Mouse (Mus musculus): Measurements from ENCODE around the gene Cdk5rap2. TPM values are rescaled to one million over a fixed set of nuclear protein-coding genes. Genes with fewer than 3 reads are reported as not detected.
A peak's percentile ranks its signal among the peaks of the same experiment; 100 is the strongest.

Gene Cdk5rap2
- polyA plus RNA-seq, 1 experiment from 2014 or later = 21.7 TPM

DNA sequence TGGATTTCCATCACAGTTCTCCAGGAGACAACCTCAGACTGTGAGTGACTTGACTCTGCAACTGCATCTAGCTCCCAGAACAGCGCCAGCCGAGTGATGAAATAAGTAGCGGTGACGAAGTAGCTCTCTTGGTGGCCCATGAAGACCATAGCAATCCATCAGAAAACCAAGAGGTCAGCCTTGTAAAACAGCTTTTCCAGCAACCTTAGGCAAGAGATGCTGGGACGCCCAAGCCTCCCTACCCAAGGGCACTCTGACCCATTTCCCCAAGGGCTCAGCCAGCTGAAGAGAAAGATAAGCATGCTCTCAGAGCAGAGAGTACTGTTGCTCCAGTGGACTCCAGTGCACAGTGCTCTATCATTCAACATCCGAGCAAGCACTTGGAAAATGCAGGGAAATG lies 77.3 kb downstream of the Cdk5rap2 start:
- Histone ChIP-seq H3K9me3 (replicated peaks) (no peaks in the 10 kb centered on the region), H3K4me1 (peaks cover 28% of the 10 kb centered on the region), H3K36me3 (peaks cover 45% of the 10 kb centered on the region), H3K27ac (replicated peaks) (no peak overlapping the region), H3K4me3 (no peak overlapping the region), H3K27me3 (ENCODE audit: low read depth, poor library complexity, severe bottlenecking) (no peaks in the 10 kb centered on the region)
- WGBS = 89% methylated on average over 6 of the region's 6 CpGs
- no peak for DNase-seq (ENCODE audit: low spot score)

- Histone ChIP-seq H3K4me3 (no peak overlapping the region), H3K4me1 (peaks cover 28% of the 10 kb centered on the region), H3K9me3 (replicated peaks) (no peaks in the 10 kb centered on the region), H3K36me3 (peaks cover 44% of the 10 kb centered on the region), H3K27ac (replicated peaks) (no peak overlapping the region), H3K27me3 (ENCODE audit: low read depth, poor library complexity, severe bottlenecking) (no peaks in the 10 kb centered on the region)
- no peak for DNase-seq (ENCODE audit: low spot score)
- WGBS = 74% methylated on average over 7 of the region's 7 CpGs
These were observed 77.7 kb downstream of the Cdk5rap2 start for GRCm38 (mm10) chr4:70332576-70332975.

GRCm38 (mm10) chr4:70331181-70331580 lies 79.1 kb downstream of the Cdk5rap2 start:
- no peak overlapping the region for H3K4me3 ChIP-seq

DNA sequence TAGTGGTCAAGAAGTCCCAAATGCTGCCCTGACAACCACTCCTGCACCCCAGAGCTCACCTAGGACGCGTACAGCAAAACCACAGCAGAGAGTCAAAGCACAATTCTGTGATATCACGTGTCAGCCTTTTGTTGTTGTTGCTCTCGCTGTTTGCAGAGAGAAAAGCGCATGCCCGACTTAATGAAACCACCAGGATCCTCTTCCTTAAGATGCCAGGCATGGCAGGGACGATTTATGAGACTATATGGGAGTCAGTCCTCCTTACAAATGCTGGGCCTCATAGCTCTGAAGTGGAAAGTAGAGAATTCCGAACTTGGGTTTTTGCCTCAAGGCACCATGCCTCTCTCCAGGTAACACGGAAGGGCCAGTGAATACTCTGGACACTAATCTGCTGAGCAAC lies 82.2 kb downstream of the Cdk5rap2 start:
- Histone ChIP-seq H3K36me3 (peaks cover 51% of the 10 kb centered on the region), H3K4me1 (peaks cover 10% of the 10 kb centered on the region), H3K27me3 (ENCODE audit: low read depth, poor library complexity, severe bottlenecking) (no peaks in the 10 kb centered on the region), H3K27ac (replicated peaks) (no peak overlapping the region), H3K4me3 (no peak overlapping the region), H3K9me3 (replicated peaks) (no peaks in the 10 kb centered on the region)
- 95% methylated on average over 9 of the region's 9 CpGs for WGBS
- DNase-seq (ENCODE audit: low spot score) = no peak

More at GRCm38 (mm10) chr4:70331181-70331580, 79.1 kb downstream of the Cdk5rap2 start:
- no peaks in the 10 kb centered on the region for H3K27me3 ChIP-seq (ENCODE audit: low read depth, poor library complexity, severe bottlenecking)
- no peak overlapping the region for H3K27ac ChIP-seq (replicated peaks)
- H3K9me3 ChIP-seq (replicated peaks) = no peaks in the 10 kb centered on the region
- 88% methylated on average over 6 of the region's 6 CpGs for WGBS
- H3K36me3 ChIP-seq = peaks cover 40% of the 10 kb centered on the region
- DNase-seq (ENCODE audit: low spot score) = no peak
- peaks cover 25% of the 10 kb centered on the region for H3K4me1 ChIP-seq

DNA sequence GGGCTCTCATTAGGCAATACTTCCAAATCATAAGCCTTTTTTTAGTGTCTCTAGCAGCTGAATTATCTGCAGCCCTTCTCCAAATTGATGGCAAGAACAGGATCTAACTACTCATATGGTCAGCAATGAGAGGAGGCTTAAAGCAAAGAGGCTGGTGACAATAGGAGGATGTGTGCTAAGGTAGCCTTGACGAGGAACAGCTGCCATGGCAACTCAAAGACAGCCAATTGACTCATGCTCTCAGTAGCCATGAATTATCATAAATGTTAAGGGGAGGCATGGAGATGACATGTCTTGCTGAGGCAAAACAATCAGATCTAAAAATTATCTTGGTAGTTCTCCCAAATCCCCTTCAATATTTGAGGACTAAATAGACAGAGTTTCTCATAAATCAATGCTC lies 82.8 kb downstream of the Cdk5rap2 start:
- 51% methylated on average over 1 of the region's 1 CpGs for WGBS
- no peak overlapping the region for H3K27ac ChIP-seq (replicated peaks)
- no peak overlapping the region for H3K4me3 ChIP-seq
- peaks cover 46% of the 10 kb centered on the region for H3K36me3 ChIP-seq
- no peaks in the 10 kb centered on the region for H3K27me3 ChIP-seq (ENCODE audit: low read depth, poor library complexity, severe bottlenecking)
- H3K4me1 ChIP-seq = peaks cover 4% of the 10 kb centered on the region
- H3K9me3 ChIP-seq (replicated peaks) = no peaks in the 10 kb centered on the region
- no peak for DNase-seq (ENCODE audit: low spot score)

GRCm38 (mm10) chr4:70321586-70321985 lies 88.7 kb downstream of the Cdk5rap2 start:
- H3K36me3 ChIP-seq = peaks cover 28% of the 10 kb centered on the region
- no peak overlapping the region for H3K27ac ChIP-seq (replicated peaks)
- DNase-seq (ENCODE audit: low spot score) = no peak
- H3K9me3 ChIP-seq (replicated peaks) = no peaks in the 10 kb centered on the region
- no peak overlapping the region for H3K4me3 ChIP-seq
- H3K4me1 ChIP-seq = no peaks in the 10 kb centered on the region
- WGBS = 72% methylated on average over 1 of the region's 1 CpGs
- no peaks in the 10 kb centered on the region for H3K27me3 ChIP-seq (ENCODE audit: low read depth, poor library complexity, severe bottlenecking)

DNA sequence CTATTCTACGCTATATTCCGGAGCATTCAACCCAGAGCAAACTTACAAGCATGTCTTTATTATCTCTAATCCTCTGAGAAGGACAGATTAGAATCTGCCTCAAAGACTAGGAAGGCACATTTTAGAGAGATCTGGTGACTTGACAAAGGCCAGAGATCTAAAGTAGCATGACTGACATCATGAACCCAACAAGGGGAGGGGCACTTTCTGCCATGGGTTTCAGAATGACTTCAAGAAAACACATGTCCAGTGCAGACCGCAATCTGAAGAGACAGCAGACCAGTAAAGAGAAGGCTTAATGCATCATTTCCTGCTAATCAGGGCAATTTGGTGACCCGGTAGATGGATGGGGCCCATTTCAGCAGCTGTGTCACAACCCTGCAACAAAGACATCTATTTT lies 98.1 kb downstream of the Cdk5rap2 start:
- H3K27ac ChIP-seq (replicated peaks) = no peak overlapping the region
- DNase-seq (ENCODE audit: low spot score) = no peak
- H3K9me3 ChIP-seq (replicated peaks) = no peaks in the 10 kb centered on the region
- no peak overlapping the region for H3K4me3 ChIP-seq
- H3K4me1 ChIP-seq = no peaks in the 10 kb centered on the region
- H3K27me3 ChIP-seq (ENCODE audit: low read depth, poor library complexity, severe bottlenecking) = no peaks in the 10 kb centered on the region
- WGBS = 92% methylated on average over 4 of the region's 4 CpGs
- peaks cover 51% of the 10 kb centered on the region for H3K36me3 ChIP-seq

DNA sequence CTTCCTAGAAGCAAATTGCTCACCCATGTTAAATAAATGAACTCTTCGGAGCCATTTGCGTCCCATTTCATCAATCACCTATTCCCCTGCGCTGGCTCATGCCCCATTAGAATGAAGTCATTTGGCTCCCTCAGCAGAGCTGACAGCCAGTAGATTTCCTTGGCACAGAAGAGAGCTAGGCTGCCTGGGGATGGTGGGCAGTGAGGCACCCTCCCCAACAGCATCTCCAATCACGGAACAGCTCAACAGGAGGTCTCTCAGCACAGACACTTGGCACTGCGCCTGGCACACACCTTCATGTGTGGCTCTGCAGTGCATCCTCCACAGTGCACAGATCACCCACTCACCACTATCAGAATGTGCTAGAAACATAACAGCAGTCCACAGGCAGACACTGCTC lies 98.7 kb downstream of the Cdk5rap2 start:
- 94% methylated on average over 5 of the region's 5 CpGs for WGBS
- Histone ChIP-seq H3K36me3 (peaks cover 44% of the 10 kb centered on the region), H3K9me3 (replicated peaks) (no peaks in the 10 kb centered on the region), H3K4me3 (no peak overlapping the region), H3K4me1 (no peaks in the 10 kb centered on the region), H3K27ac (replicated peaks) (no peak overlapping the region), H3K27me3 (ENCODE audit: low read depth, poor library complexity, severe bottlenecking) (no peaks in the 10 kb centered on the region)
- no peak for DNase-seq (ENCODE audit: low spot score)

- Histone ChIP-seq H3K4me1 (no peaks in the 10 kb centered on the region), H3K27me3 (ENCODE audit: low read depth, poor library complexity, severe bottlenecking) (no peaks in the 10 kb centered on the region), H3K4me3 (no peak overlapping the region), H3K27ac (replicated peaks) (no peak overlapping the region), H3K9me3 (replicated peaks) (no peaks in the 10 kb centered on the region), H3K36me3 (peaks cover 40% of the 10 kb centered on the region)
- WGBS = 75% methylated on average over 4 of the region's 4 CpGs
- peak; percentile 28 for DNase-seq (ENCODE audit: low spot score)
These were observed 103.0 kb downstream of the Cdk5rap2 start for GRCm38 (mm10) chr4:70307230-70307629.

- H3K36me3 ChIP-seq = peaks cover 60% of the 10 kb centered on the region
- H3K9me3 ChIP-seq (replicated peaks) = no peaks in the 10 kb centered on the region
- H3K27ac ChIP-seq (replicated peaks) = no peak overlapping the region
- no peak overlapping the region for H3K4me3 ChIP-seq
- H3K27me3 ChIP-seq (ENCODE audit: low read depth, poor library complexity, severe bottlenecking) = no peaks in the 10 kb centered on the region
- DNase-seq (ENCODE audit: low spot score) = no peak
- no peaks in the 10 kb centered on the region for H3K4me1 ChIP-seq
- WGBS = 89% methylated on average over 4 of the region's 4 CpGs
These were observed 106.4 kb downstream of the Cdk5rap2 start for GRCm38 (mm10) chr4:70303870-70304269.

DNA sequence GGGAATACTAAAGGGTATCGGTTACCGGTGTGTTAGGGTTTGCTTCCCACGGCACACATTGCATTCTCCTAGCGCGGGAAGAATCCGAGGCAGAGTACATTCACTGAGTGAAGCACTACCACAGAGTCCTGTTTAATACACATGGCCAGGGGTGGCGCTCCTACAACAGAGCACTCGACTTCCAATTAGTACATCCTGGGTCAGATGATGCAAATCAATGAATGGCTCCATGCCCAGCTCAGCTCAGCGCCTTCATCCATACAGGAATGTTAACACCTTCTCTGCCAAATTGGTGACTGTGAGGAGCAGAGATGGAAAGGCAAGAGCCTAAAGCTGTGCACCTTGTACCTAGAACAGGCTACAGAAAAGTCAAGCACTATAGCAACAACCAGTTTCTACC lies 109.1 kb downstream of the Cdk5rap2 start:
- Histone ChIP-seq H3K4me3 (no peak overlapping the region), H3K36me3 (peaks cover 85% of the 10 kb centered on the region), H3K9me3 (replicated peaks) (no peaks in the 10 kb centered on the region), H3K4me1 (no peaks in the 10 kb centered on the region), H3K27me3 (ENCODE audit: low read depth, poor library complexity, severe bottlenecking) (no peaks in the 10 kb centered on the region), H3K27ac (replicated peaks) (no peak overlapping the region)
- DNase-seq (ENCODE audit: low spot score) = no peak
- 91% methylated on average over 9 of the region's 9 CpGs for WGBS

GRCm38 (mm10) chr4:70289361-70289760 lies 120.9 kb downstream of the Cdk5rap2 start:
- Histone ChIP-seq H3K27me3 (ENCODE audit: low read depth, poor library complexity, severe bottlenecking) (no peaks in the 10 kb centered on the region), H3K27ac (replicated peaks) (no peak overlapping the region), H3K9me3 (replicated peaks) (no peaks in the 10 kb centered on the region), H3K4me3 (no peak overlapping the region), H3K36me3 (peaks cover 65% of the 10 kb centered on the region), H3K4me1 (no peaks in the 10 kb centered on the region)
- no peak for DNase-seq (ENCODE audit: low spot score)
- 94% methylated on average over 6 of the region's 6 CpGs for WGBS

DNA sequence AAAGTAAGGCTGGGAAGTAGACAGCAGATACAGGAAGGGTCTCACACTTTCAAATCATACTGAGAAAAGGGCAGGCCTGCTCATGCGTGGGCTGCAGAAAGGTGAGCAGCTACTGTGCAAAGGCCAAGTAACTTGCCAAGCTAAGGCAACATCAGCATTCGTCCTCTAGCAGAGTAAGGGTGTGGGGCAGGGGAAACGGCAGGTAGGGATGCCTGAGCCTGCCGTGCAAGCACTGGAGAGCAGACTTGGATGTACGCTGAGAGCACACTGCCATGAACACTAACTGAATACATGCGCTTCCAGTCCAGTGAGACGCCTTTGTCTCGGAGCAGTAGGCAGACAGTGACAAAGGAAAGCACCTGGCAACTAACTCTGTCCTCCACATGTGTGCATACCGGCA lies 127.1 kb downstream of the Cdk5rap2 start:
- no peak overlapping the region for H3K27ac ChIP-seq (replicated peaks)
- H3K27me3 ChIP-seq (ENCODE audit: low read depth, poor library complexity, severe bottlenecking) = no peaks in the 10 kb centered on the region
- no peaks in the 10 kb centered on the region for H3K9me3 ChIP-seq (replicated peaks)
- no peak overlapping the region for H3K4me3 ChIP-seq
- H3K36me3 ChIP-seq = peaks cover 82% of the 10 kb centered on the region
- no peaks in the 10 kb centered on the region for H3K4me1 ChIP-seq
- no peak for DNase-seq (ENCODE audit: low spot score)
- 93% methylated on average over 9 of the region's 9 CpGs for WGBS

DNA sequence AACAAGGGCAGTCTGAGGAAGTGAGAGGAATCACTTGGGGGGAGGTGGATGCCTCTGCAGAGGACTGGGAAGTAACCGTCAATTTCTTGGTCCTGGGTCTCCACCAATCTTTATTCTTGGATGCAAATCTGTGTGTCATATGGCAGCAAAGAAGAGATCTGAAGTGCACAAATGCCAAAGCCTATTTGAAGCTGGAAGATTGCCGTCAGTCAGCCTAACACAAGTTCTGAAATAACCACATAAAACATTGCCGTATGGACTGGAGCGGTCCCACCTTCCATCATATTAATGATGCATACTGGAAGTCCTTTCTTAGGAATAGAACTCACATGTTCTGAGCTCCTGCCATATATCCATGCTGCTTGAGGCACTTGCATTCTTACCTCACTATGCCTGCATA lies 131.4 kb downstream of the Cdk5rap2 start:
- no peak for DNase-seq (ENCODE audit: low spot score)

More for the DNA sequence above, 131.4 kb downstream of the Cdk5rap2 start:
- Histone ChIP-seq H3K4me1 (no peaks in the 10 kb centered on the region), H3K27me3 (ENCODE audit: low read depth, poor library complexity, severe bottlenecking) (no peaks in the 10 kb centered on the region), H3K4me3 (no peak overlapping the region), H3K9me3 (replicated peaks) (no peaks in the 10 kb centered on the region), H3K27ac (replicated peaks) (no peak overlapping the region), H3K36me3 (peaks cover 79% of the 10 kb centered on the region)
- 94% methylated on average over 4 of the region's 4 CpGs for WGBS
